In genomic region chr15:25900540-25900939, GRCm38 (mm10) we compare ENCODE assay signal across 8 mouse cellular contexts. TPM values are rescaled to one million over a fixed set of nuclear protein-coding genes. Genes with fewer than 3 reads are reported as not detected.
DNase-seq lines count a peak whose midpoint lies in the region; ATAC-seq lines count a peak whose summit lies in the region.

No protein-coding gene starts in this region.

- H3K27ac ChIP-seq in kidney, embryonic 16.5 days (ENCODE audit: low read length) = no peak overlapping the region

- H3K9ac ChIP-seq in kidney, embryonic 16.5 days (replicated peaks; ENCODE audit: low read length) = no peak overlapping the region

- no peak overlapping the region for H3K4me3 ChIP-seq in kidney, embryonic 16.5 days (ENCODE audit: low read length)

- H3K27me3 ChIP-seq in kidney, embryonic 16.5 days (ENCODE audit: insufficient read depth, low read length) = no peaks in the 10 kb centered on the region

- H3K9me3 ChIP-seq in kidney, embryonic 16.5 days (ENCODE audit: low read length) = no peaks in the 10 kb centered on the region

- no peaks in the 10 kb centered on the region for H3K36me3 ChIP-seq in kidney, embryonic 16.5 days (ENCODE audit: insufficient read depth, low read length)

- ATAC-seq in CD4-positive, CD25-positive, alpha-beta regulatory T cell, adult 4 months = peak; percentile 63
- ATAC-seq in kidney, embryonic 16.5 days (ENCODE audit: low FRiP score, low TSS enrichment) = peak; percentile 49; the same call in 1 of the 2 replicates

- H3K4me1 ChIP-seq in kidney, embryonic 16.5 days (ENCODE audit: insufficient read depth, low read length) = no peaks in the 10 kb centered on the region

- WGBS in kidney, embryonic 16.5 days = 11% methylated on average over 7 of the region's 7 CpGs

- peak; percentile 69 for DNase-seq in T-cell, adult 2 months (ENCODE audit: low spot score)
- peak; percentile 86 to 88 for DNase-seq in cerebellum, postnatal 10 days
- DNase-seq in gastrocnemius, postnatal 25 days = peak; percentile 63
- DNase-seq in lung, postnatal 10 days = peak; percentile 88
- peak; percentile 38 for DNase-seq in right cerebral cortex, postnatal 25 days
- DNase-seq in urinary bladder, postnatal 36 days (ENCODE audit: low spot score in 2 of 2) = peak; percentile 66 to 77

- no peak overlapping the region for H3K4me2 ChIP-seq in kidney, embryonic 16.5 days (replicated peaks; ENCODE audit: low read depth, low read length)

RNA-seq across cellular contexts. Expression of gene Retreg1, which starts 57.6 kb away (rescaled TPM):
- 10 to 100 TPM; 63.1 to 79.2 TPM for polyA plus RNA-seq in CD4-positive, CD25-positive, alpha-beta regulatory T cell, adult 4 months (2017; shearing (Covaris generic))
- total RNA-seq in gastrocnemius, postnatal 25 days (2021) = 100 to 1,000 TPM in 1 of 2 experiments, 10 to 100 TPM in 1; 77.9 to 145 TPM
- 21.5 and 22.0 TPM in 2 replicates for polyA plus RNA-seq in kidney, embryonic 16.5 days (2015; fragmentation: Nextera tagmentation; extraction: Ambion mirVana)

Comparison
In these comparisons a context has a peak if more than half of its experiments do, and no peak if none do; other contexts are left out.
1. DNase-seq: peak in every context shown above with its lines; median percentile 88 in lung, postnatal 10 days; 87 in cerebellum, postnatal 10 days; 72 in urinary bladder, postnatal 36 days; 69 in T-cell, adult 2 months; 63 in gastrocnemius, postnatal 25 days; 38 in right cerebral cortex, postnatal 25 days.